Mouse (Mus musculus) T-helper 2 cell (primary cell): ENCODE results near the gene Rtn3.
"Not testable (repeated sequence)": the region's sequence is repeated elsewhere in the genome, so short reads cannot be mapped to it uniquely, and the experiment has no call there.

Experiments used
- in situ Hi-C: fragments of 300-600 bp; cut with MboI, MseI; formaldehyde crosslinking; loops from one replicate; pipeline ENCODE4 v1.15.1; 2025; ENCODE audit warnings: high pct_unique_total_duplicates

Rtn3 gene

GRCm38 (mm10) chr19:7423028-7423655 lies 59.9 kb downstream of the Rtn3 start:
- in situ Hi-C loops: loop anchor here (5.0 kb wide), 1 partner anchor 166 kb away; no protein-coding TSS in a partner anchor

- in situ Hi-C loops: loop anchor here (5.0 kb wide), 1 partner anchor 165 kb away; no protein-coding TSS in a partner anchor
Measured at GRCm38 (mm10) chr19:7422656-7423027, 60.4 kb downstream of the Rtn3 start.

GRCm38 (mm10) chr19:7421602-7422591 lies 61.2 kb downstream of the Rtn3 start:
- in situ Hi-C loops: loop anchor here (5.0 kb wide), 1 partner anchor 165 kb away; no protein-coding TSS in a partner anchor

GRCm38 (mm10) chr19:7420841-7421601 lies 62.1 kb downstream of the Rtn3 start:
- in situ Hi-C loops: loop anchor here (5.0 kb wide), 1 partner anchor 164 kb away; no protein-coding TSS in a partner anchor

- in situ Hi-C loops: loop anchor here (5.0 kb wide), 1 partner anchor 163 kb away; no protein-coding TSS in a partner anchor
Measured at GRCm38 (mm10) chr19:7420108-7420507, 63.0 kb downstream of the Rtn3 start.

GRCm38 (mm10) chr19:7419134-7419533 lies 63.9 kb downstream of the Rtn3 start:
- in situ Hi-C loops: no loop called here

GRCm38 (mm10) chr19:7417911-7418849 lies 64.9 kb downstream of the Rtn3 start:
- in situ Hi-C loops: no loop called here

- in situ Hi-C loops: no loop called here
Measured at GRCm38 (mm10) chr19:7416834-7417735, 66.0 kb downstream of the Rtn3 start, which contains the start of gene 2700081O15Rik. 2700081O15Rik (plus strand) TSS chr19:7417625.

- in situ Hi-C loops: no loop called here
Measured at GRCm38 (mm10) chr19:7415916-7416833, 66.9 kb downstream of the Rtn3 start.

GRCm38 (mm10) chr19:7412361-7412760 lies 70.7 kb downstream of the Rtn3 start:
- in situ Hi-C loops: no loop called here

- in situ Hi-C loops: loop anchor here (10.0 kb wide), 1 partner anchor 630 kb away; no protein-coding TSS in a partner anchor
Measured at GRCm38 (mm10) chr19:7404623-7405229, 78.4 kb downstream of the Rtn3 start.

GRCm38 (mm10) chr19:7400635-7401034 lies 82.4 kb downstream of the Rtn3 start:
- in situ Hi-C loops: loop anchor here (10.0 kb wide), 1 partner anchor 634 kb away; no protein-coding TSS in a partner anchor

- in situ Hi-C loops: not testable (repeated sequence)
Measured at GRCm38 (mm10) chr19:7398898-7399297, 84.2 kb downstream of the Rtn3 start.

GRCm38 (mm10) chr19:7396867-7397826 lies 85.9 kb downstream of the Rtn3 start:
- in situ Hi-C loops: not testable (repeated sequence)

- in situ Hi-C loops: loop anchor here (10.0 kb wide), 1 partner anchor 1186 kb away; no protein-coding TSS in a partner anchor
Measured at GRCm38 (mm10) chr19:7388488-7388887, 94.6 kb downstream of the Rtn3 start.

- in situ Hi-C loops: loop anchor here (10.0 kb wide), 1 partner anchor 1189 kb away; no protein-coding TSS in a partner anchor
Measured at GRCm38 (mm10) chr19:7386042-7386441, 97.0 kb downstream of the Rtn3 start.
